Mouse (Mus musculus) retina, postnatal 1 day (tissue): ENCODE results near the gene Gm21970.

Experiments
- DNase-seq: peaks from one replicate; pipeline ENCODE4 v3.0.0-alpha.2; 2012

Gm21970 gene

GRCm38 (mm10) chr16:91443211-91443611, 51.7 kb downstream of the Gm21970 start:
- DNase-seq = no peak

GRCm38 (mm10) chr16:91444847-91445246, 53.3 kb downstream of the Gm21970 start:
- DNase-seq = no peak

DNA sequence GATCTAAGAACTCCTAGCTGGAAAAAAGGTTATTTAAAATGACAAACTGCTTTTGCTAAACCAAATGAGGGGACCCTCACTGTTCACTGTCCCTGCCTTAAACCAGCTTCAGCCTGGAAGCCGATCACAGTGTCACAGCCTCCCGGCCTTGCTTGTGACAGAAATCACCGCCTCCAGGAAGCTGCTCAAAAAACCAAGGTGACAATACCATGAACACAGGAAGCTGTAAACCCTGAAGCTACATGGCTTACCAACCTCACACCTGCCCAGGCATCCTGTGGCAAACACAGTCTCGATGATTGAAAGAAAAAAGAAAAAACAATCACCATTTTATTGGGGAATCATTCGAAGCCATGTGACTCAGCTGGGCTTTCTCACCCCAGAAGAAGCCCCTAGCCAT, 54.0 kb downstream of the Gm21970 start:
- no peak for DNase-seq

DNA sequence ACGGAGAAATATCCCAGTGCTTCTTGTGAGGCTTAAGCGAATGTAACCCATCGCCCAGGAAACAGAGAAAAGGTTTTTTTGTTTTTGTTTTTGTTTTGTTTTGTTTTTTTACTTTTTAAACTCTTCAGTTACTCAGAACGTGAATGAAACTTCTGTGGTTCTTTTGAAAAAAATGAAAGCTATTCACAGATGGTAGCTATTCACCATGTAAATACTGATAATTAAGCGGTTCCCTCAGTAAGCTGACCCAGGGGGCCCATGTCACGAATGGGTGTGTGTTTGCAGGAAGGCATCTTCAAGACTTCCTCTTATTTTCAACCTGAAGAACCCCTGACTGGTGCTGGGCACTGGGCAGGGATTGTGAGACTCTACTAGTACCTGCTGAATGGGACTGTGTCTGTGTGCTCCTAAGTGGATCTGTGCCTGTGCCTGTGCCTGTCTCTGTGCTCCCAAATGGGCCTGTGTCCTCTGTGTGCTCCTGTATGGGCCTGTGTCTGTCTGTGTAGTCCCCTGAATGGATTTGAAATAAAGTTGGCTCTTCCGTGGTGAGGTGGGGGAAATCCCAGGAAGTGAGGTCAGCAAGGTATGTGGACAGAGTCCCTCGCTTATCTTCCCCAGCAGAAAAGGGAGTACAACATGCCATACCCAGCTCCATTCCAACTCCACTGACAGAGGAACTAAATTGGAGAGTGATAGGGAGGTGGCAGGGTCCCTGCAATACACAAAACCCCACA, 55.4 kb downstream of the Gm21970 start:
- DNase-seq = no peak

DNA sequence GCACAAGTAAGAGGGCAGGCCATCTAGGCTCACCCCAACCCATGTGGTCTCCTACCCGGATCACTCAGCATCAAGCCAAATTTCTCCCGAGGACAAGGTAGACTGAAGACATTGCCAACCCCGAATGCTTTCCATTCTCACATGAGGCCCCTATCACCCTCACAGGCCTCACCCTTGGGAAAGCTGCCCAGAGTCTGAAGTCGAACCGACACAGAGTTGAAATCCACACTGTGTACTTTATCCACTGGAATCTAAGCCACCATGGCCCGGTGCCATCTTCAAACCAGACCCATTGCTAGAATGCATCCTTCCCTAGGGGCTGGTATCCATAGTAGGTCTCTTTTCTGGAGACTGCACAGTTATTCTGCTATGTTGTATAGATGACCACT, 56.0 kb downstream of the Gm21970 start:
- DNase-seq = no peak

DNA sequence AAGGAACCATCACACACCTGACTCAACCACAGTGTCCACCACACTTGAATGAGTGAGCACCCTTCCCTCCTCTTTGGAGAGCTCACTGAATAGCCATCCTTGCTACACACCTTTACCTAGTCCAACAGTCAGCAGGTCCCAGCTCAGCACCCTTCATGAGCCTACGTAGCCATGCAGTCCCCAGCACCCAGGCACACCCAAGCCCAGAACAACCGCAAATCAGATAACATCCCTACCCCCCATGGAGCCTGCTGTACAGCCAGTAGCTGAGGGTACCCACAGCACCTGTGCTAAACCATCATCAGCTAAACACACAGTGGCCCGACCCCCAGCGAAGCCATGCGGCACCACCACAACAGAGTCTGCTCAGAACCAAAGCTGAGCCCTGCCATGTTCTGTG, 56.6 kb downstream of the Gm21970 start:
- DNase-seq = no peak

DNA sequence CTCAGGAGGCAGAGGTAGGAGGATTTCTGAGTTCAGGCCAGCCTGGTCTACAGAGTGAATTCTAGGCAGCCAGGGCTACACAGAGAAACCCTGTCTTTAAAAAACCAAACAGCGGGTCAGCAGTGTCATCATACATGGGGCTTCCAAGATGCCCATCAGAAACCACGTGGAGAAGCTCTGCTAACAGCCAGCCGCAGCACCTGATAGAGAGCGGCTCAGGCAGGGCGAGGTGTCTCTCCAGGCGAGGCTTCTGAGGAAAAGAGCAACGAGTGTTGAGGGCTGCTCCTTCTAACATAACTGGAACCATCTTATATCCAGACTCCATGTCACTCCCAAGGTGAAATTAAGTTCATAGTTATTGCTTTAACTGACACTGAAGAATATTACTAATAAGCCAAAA, 57.4 kb downstream of the Gm21970 start:
- no peak for DNase-seq

DNA sequence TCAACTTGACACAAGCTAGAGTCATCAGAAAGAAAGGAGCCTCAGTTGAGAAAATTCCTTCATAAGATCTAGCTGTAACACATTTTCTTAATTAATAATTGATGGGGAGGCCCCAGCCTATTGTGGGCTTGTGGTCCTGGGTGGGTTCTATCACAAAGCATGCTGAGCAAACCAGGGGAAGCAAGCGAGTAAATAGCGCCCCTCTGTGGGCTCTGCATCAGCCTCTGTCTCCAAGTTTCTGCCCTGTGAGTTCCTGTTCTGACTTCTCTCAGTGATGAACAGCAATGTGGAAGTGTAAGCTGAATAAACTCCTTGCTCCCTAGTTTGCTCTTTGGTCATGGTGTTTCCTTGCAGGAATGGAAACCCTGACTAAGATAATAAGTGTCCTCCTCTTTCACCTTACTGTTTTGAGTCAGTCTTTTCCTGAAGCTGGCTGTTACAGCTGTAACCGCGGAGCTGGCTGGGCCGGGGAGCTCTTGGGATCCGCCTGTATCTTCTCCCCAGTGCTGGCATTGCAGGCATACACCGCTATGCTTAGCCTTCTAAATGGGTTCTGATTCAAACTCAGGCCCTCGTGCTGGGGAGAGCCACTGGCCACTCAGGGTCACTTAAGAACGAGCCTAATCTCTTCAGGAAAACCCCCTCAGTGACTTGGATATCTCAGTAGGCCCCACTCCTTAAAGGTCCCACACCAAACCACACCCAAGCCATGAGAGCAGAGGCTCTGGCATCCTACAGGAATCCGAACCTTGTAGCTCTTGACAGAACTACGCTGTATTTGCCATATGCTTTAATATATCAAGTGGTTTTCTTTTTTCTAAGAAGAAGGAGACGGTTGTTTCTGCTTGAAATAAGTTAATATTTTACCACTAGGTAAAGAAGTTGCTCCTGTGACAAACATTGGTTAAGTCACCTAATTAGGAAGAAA, 58.9 kb downstream of the Gm21970 start:
- DNase-seq = no peak

DNA sequence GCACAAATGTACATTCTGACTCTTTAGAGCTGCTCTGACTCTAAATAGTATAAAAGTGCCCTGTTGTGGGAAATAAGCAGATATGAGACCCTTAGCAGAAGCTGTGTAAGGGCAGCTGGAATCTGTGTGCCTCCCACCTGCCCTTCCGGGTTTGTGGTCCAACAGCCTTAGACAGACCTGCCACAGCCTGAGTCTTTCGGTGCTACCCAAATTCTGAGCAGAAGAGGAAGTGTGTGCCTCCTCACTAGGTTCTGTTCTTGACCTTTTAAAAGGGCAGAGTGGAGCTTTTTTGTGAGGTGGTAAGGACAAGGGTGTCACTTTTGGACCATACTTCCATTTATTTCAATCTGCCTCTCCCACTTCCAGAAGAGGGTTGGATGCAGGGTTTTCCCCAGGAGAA, 60.4 kb downstream of the Gm21970 start:
- no peak for DNase-seq

DNA sequence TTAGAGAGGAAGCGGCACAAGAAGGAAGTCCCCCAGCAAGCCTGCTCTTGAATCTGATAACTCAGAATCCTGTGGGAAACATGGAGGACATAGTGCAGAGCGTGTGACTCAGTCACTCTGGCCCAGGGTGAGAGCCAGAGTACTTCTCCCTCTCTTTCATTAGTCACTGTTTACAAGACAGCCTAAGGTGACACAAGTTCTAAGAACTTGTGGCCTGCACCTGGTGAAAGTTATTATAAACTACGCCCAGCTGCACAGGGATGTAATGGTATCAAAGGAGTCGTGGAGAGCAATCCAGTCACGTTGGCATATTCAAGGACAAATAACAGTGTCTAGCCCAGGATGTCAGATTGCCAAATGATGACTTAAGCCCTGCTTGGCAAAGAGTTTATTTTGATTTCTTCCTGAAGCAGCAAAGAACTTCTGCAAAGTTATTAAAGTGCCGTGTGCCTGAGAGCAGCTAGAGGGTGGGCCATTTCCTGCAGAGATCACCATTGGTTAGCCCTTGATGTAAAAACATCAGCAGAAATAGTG, 60.9 kb downstream of the Gm21970 start:
- no peak for DNase-seq

DNA sequence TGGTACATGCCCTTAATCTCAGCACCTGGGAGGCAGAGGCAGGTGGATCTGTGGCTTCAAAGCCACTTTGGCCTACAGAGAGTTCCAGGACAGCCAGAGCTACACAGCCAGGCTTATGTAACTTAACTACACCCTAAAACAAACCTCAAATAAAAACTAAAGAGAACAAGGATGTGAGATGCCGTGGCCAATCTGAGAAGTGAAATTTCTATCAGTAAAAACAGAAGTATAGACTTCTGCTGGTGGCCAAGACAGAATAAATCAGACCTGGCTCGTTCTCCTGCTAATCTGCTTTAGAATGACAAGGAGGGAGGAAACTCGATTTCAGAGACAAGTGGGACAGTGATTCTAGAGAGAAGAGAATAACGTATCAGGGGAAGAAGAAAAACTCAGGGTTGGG, 64.3 kb downstream of the Gm21970 start:
- DNase-seq = no peak

GRCm38 (mm10) chr16:91458301-91458746, 66.8 kb downstream of the Gm21970 start:
- no peak for DNase-seq

DNA sequence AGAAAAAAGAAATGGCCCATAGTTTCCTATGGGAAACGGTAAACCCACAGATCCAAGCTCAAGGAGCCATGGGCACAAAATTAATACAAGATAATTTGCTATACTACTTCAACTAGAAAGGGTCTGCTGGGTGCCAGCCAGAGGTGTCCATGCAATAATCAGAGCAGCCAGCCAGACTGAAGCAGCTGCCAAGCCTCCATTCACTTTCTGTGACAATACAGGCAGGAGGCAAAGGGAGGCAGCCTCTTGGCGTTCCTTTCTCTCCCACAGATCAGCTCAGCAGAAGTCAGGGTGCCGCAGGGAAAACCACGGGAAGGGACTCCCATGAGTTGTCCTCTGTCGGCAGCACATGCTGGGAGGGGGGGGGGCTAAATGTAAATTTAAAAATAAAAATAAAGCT, 67.5 kb downstream of the Gm21970 start:
- DNase-seq = peak; percentile 19

- no peak for DNase-seq
Measured at GRCm38 (mm10) chr16:91459396-91459795, 67.9 kb downstream of the Gm21970 start.

- DNase-seq = no peak
Measured at GRCm38 (mm10) chr16:91459841-91460370, 68.4 kb downstream of the Gm21970 start.

- no peak for DNase-seq
Measured at GRCm38 (mm10) chr16:91461066-91461638, 69.6 kb downstream of the Gm21970 start.

GRCm38 (mm10) chr16:91461773-91462181, 70.3 kb downstream of the Gm21970 start:
- DNase-seq = no peak

- DNase-seq = no peak
Measured at GRCm38 (mm10) chr16:91462644-91463043, 71.1 kb downstream of the Gm21970 start.

DNA sequence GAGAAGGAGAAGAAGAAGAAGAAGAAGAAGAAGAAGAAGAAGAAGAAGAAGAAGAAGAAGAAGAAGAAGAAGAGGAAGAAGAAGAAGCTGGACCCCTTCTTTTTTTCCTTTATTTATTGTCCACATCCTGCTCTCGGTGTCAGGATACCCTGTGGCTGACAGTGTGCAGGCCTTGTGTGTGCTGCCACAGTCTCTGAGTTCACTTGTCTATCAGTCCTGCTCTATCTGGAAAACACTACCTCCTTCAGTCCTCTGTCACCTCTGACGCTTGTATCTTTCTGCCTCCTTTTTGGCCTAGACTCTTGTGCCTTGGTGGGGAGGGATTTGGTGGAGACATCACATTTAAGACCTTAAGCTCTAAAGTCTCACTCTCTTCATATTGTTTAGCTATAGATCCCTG, 71.9 kb downstream of the Gm21970 start:
- no peak for DNase-seq

DNA sequence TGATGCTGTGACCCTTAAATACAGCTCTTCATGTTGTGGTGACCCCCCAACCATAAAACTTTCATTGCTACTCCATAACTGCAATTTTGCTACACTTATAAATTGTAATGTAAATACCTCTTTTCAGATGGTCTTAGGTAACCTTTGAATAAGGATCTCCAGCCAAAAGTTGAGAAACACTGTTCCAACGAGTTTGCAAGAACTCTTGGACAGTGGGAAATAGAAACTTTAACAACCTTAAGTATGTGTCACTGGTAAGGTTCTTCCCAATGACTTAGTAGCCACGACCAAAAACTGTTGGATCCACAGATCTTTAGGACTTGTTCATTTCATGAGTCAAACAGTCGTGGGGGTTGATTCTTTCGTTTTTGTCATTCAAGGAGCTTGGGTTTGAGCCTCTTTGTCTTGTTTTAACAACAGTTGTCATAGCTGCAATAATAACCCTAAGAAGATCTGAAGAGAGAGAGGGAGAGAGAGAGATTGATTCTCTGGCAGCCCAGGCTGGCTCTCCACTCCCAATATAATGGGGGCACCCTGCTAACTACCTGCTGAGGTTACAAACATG, 72.4 kb downstream of the Gm21970 start:
- DNase-seq = no peak

DNA sequence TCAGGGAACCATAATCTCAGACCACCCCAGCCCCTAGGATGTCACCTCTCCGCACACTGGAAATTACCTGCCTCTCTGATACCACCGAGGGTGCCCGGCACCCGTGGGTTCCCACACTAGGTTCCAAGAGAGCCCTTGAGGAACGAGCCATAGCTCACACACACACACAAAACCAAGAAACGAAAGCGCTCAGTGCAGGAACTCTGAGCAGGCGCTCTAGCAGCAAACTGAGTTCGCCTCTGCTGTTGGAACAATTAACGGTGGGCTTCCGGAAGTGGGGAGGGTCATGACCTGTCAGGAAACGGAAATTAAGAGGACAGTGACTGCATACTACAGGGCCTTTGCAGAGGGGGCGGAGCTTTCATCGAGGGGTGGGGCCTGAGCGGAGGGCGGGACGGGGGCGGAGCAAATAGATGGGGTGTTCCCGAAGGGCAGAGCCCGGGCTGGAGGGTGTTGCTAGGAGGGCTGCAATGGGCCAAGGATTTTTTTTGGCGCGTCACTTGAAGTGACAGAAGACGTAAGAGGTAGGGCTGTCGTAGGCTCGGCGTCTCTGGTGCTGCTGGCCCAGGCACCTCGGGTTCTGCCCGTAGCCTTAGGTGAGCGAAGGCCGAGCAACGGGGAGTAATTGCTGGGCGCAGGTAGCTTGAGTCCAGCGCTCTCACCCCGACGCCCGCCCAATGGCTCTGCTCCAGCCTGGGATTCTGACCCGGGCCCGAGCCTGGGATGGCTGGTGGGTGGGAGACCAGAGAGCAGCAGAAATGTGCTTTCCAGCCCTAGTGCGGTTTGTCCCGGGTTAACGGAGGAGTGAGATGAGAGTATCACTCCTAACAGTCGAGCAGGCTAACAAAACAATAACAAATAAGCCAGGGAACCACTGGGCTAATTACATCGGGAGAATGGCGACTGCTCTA, 73.3 kb downstream of the Gm21970 start:
- DNase-seq = peak; percentile 96
